In the genomic region with DNA sequence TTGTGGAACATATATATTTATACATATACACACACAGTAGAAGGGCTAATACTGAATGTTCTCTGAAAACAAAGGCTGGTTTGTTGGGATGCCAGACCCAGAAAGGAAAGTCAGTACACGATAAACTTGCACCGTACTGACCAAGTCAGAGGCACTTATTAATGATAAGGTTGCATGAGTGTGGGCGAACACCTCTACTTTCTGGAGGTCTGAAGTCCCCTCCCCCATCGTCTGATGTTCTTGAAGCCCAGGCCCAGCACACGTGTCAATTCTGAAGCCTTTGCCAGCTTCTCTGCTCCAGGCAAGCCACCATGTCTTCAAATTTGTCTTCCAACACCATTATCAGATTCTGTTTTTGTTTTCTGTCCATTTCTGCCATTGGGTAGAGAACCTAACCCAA, we compare ENCODE assay signal across 8 mouse cellular contexts. TPM values are rescaled to one million over a fixed set of nuclear protein-coding genes. Genes with fewer than 3 reads are reported as not detected.
DNase-seq lines count a peak whose midpoint lies in the region; ATAC-seq and TF ChIP-seq lines count a peak whose summit lies in the region.
"Had no signal": no experiment of that assay in that cellular context is flagged by ENCODE, and none has a peak within 500 bp of the region (broad histone marks: within the 10 kb centered on the region; RNA-seq: fewer than 3 reads in every experiment).

No protein-coding gene starts in this region.

- no peaks in the 10 kb centered on the region for H3K36me3 ChIP-seq in lung, embryonic 15.5 days
- H3K36me3 ChIP-seq in hindbrain, embryonic 10.5 days, result no peaks in the 10 kb centered on the region
- no peaks in the 10 kb centered on the region for H3K36me3 ChIP-seq in liver, embryonic 14.5 days (replicated peaks; ENCODE audit: control insufficient read depth, insufficient read depth, low read depth)
- no peaks in the 10 kb centered on the region for H3K36me3 ChIP-seq in stomach, embryonic 16.5 days (ENCODE audit: control insufficient read depth, insufficient read depth, low read length)

- no peak for TF ChIP-seq EP300 in liver, embryonic 14.5 days (IDR thresholded peaks at IDR 0.05; ENCODE audit: low read depth)

- peaks cover 24% of the 10 kb centered on the region for H3K4me1 ChIP-seq in lung, embryonic 15.5 days
- H3K4me1 ChIP-seq in hindbrain, embryonic 10.5 days (replicated peaks), result peaks cover 66% of the 10 kb centered on the region
- peaks cover 23 to 24% of the 10 kb centered on the region in 2 experiments for H3K4me1 ChIP-seq in liver, embryonic 14.5 days (replicated peaks; ENCODE audit: control insufficient read depth in 2 of 2, insufficient read depth in 2 of 2, low read length in 1 of 2)
- H3K4me1 ChIP-seq in stomach, embryonic 16.5 days (ENCODE audit: control insufficient read depth, insufficient read depth, low read length), result peaks cover 19% of the 10 kb centered on the region

- H3K9ac ChIP-seq in lung, embryonic 15.5 days, result no peak overlapping the region
- no peak overlapping the region for H3K9ac ChIP-seq in liver, embryonic 14.5 days (replicated peaks)
- H3K9ac ChIP-seq in stomach, embryonic 16.5 days (ENCODE audit: low read length), result no peak overlapping the region

- no peak overlapping the region for H3K27ac ChIP-seq in lung, embryonic 15.5 days
- no peak overlapping the region for H3K27ac ChIP-seq in hindbrain, embryonic 10.5 days
- H3K27ac ChIP-seq in liver, embryonic 14.5 days, result no peak overlapping the region
- no peak overlapping the region for H3K27ac ChIP-seq in stomach, embryonic 16.5 days (ENCODE audit: low read length)

- 52% methylated on average over 5 of the region's 5 CpGs for WGBS in lung, embryonic 15.5 days
- WGBS in hindbrain, embryonic 10.5 days, result 85% methylated on average over 5 of the region's 5 CpGs
- WGBS in liver, embryonic 14.5 days (ENCODE audit: insufficient replicate concordance), result 28% methylated on average over 5 of the region's 5 CpGs
- WGBS in stomach, embryonic 16.5 days, result 77% methylated on average over 5 of the region's 5 CpGs

- TF ChIP-seq CTCF in liver, embryonic 14.5 days (IDR thresholded peaks at IDR 0.05; ENCODE audit: low read depth), result no peak

- H3K4me3 ChIP-seq in lung, embryonic 15.5 days, result no peak overlapping the region
- H3K4me3 ChIP-seq in hindbrain, embryonic 10.5 days, result peak overlapping the region; percentile 94; the same call in 1 of the 2 replicates
- no peak overlapping the region; a peak in 1 of 4 replicates for H3K4me3 ChIP-seq in liver, embryonic 14.5 days (ENCODE audit: insufficient read depth in 1 of 2, low read depth in 2 of 2, low read length in 2 of 2)
- H3K4me3 ChIP-seq in stomach, embryonic 16.5 days (replicated peaks; ENCODE audit: low read length), result no peak overlapping the region

- H3K27me3 ChIP-seq in lung, embryonic 15.5 days, result peaks cover 3% of the 10 kb centered on the region; the same call in 1 of the 2 replicates
- H3K27me3 ChIP-seq in hindbrain, embryonic 10.5 days (ENCODE audit: insufficient read depth, poor library complexity, severe bottlenecking), result peaks cover 6% of the 10 kb centered on the region; the same call in 1 of the 2 replicates
- H3K27me3 ChIP-seq in liver, embryonic 14.5 days (ENCODE audit: control insufficient read depth, insufficient read depth, low read length), result no peaks in the 10 kb centered on the region
- no peaks in the 10 kb centered on the region for H3K27me3 ChIP-seq in stomach, embryonic 16.5 days (ENCODE audit: control insufficient read depth, insufficient read depth, low read length)

- no peak for ATAC-seq in lung, embryonic 15.5 days (ENCODE audit: borderline replicate concordance, extremely low read depth, low FRiP score, low TSS enrichment)
- ATAC-seq in liver, embryonic 14.5 days (ENCODE audit: insufficient read depth), result no peak
- ATAC-seq in stomach, embryonic 16.5 days (ENCODE audit: insufficient read depth, low FRiP score), result no peak
- no peak for ATAC-seq in erythroblast, adult 5-6 weeks (replicated peaks; ENCODE audit: low FRiP score, poor library complexity, severe bottlenecking)

- H3K9me3 ChIP-seq in lung, embryonic 15.5 days, result no peaks in the 10 kb centered on the region
- no peaks in the 10 kb centered on the region for H3K9me3 ChIP-seq in hindbrain, embryonic 10.5 days
- no peaks in the 10 kb centered on the region for H3K9me3 ChIP-seq in liver, embryonic 14.5 days (ENCODE audit: control insufficient read depth, low read length)
- no peaks in the 10 kb centered on the region for H3K9me3 ChIP-seq in stomach, embryonic 16.5 days (replicated peaks; ENCODE audit: control insufficient read depth, low read length)

- H3K4me2 ChIP-seq in lung, embryonic 15.5 days, result peak overlapping the region; percentile 87; the same call in 1 of the 2 replicates
- H3K4me2 ChIP-seq in liver, embryonic 14.5 days (ENCODE audit: low read depth), result peak overlapping the region; percentile 83
- H3K4me2 ChIP-seq in stomach, embryonic 16.5 days (ENCODE audit: low read depth, low read length), result peak overlapping the region; percentile 61; the same call in 1 of the 2 replicates

- DNase-seq in lung, postnatal 10 days, result no peak
- DNase-seq in hindbrain, embryonic 10.5 days (ENCODE audit: low spot score), result no peak
- no peak for DNase-seq in liver, embryonic 14.5 days (ENCODE audit: low read depth in 3 of 3, low spot score in 3 of 3)
- DNase-seq in cerebellum, postnatal 36 days, result no peak
- DNase-seq: kidney, postnatal 25 days had no signal

RNA-seq across cellular contexts. Expression of a gene that starts 3.3 kb away (rescaled TPM):
- 19.0 and 21.4 TPM in 2 replicates for polyA plus RNA-seq in lung, embryonic 15.5 days (2015; fragmentation: Nextera tagmentation; extraction: Ambion mirVana)
- 30.6 and 34.1 TPM in 2 replicates for polyA plus RNA-seq in hindbrain, embryonic 10.5 days (2016; fragmentation: Nextera tagmentation; extraction: Ambion mirVana)
- polyA plus RNA-seq in liver, embryonic 14.5 days (2012; rRNA removed), result 8.4 and 9.8 TPM in 2 replicates
- polyA plus RNA-seq in liver, embryonic 14.5 days (2014; fragmentation: Nextera tagmentation; extraction: Ambion mirVana), result 8.2 and 9.1 TPM in 2 replicates
- 18.2 and 20.2 TPM in 2 replicates for polyA plus RNA-seq in stomach, embryonic 16.5 days (2015; fragmentation: Nextera tagmentation; extraction: Ambion mirVana)
- 2.5 and 3.7 TPM in 2 replicates for total RNA-seq in erythroblast, adult 5-6 weeks (2015; ENCODE audit: low replicate concordance)
- 5.6 and 5.7 TPM in 2 replicates for total RNA-seq in erythroblast, adult 5-6 weeks (2017; ENCODE audit: low replicate concordance)
